In the genomic region with DNA sequence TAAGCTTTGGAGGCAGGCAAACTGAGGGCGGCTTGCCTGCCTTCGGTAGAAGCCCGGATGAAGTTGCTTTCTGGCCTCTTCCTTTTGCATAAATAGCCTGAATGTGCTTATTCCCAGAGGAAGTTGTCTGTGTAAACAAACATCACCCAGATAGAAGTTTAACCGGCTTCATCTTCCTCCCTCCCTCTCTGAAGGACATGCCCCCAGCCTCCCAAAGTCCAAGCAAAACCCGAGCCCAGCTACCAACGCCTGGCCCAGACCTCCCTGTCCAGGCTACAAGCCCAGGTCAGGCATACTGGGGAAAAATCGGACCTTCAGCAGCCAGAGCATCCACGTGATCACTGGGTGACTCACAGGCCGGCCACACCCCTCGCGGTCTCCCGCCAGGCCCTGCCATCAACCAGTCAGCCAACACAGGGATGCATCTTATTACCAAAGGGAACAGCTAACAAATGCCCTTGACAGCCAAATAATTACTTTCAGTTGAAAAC, we compare ENCODE assay signal across 8 mouse cellular contexts. TPM values are rescaled to one million over a fixed set of nuclear protein-coding genes. Genes with fewer than 3 reads are reported as not detected.
DNase-seq lines count a peak whose midpoint lies in the region; ATAC-seq and TF ChIP-seq lines count a peak whose summit lies in the region.

No protein-coding gene starts in this region.

- peaks cover 16% of the 10 kb centered on the region for H3K79me2 ChIP-seq in liver, adult 2 months (ENCODE audit: control insufficient read depth, insufficient read depth, low read length)

- H3K27ac ChIP-seq in embryonic facial prominence, embryonic 15.5 days (replicated peaks) = peak overlapping the region; percentile 88
- peak overlapping the region; percentile 92 for H3K27ac ChIP-seq in kidney, embryonic 15.5 days
- H3K27ac ChIP-seq in liver, adult 2 months (replicated peaks; ENCODE audit: insufficient read depth, low read depth, low read length) = peak overlapping the region; percentile 87

- peak overlapping the region; percentile 38 for H3K4me3 ChIP-seq in embryonic facial prominence, embryonic 15.5 days (replicated peaks)
- H3K4me3 ChIP-seq in kidney, embryonic 15.5 days (replicated peaks) = peak overlapping the region; percentile 35
- H3K4me3 ChIP-seq in liver, adult 2 months (ENCODE audit: insufficient read depth, low read depth, low read length) = peak overlapping the region; percentile 0

- peaks cover 45% of the 10 kb centered on the region for H3K4me1 ChIP-seq in embryonic facial prominence, embryonic 15.5 days
- peaks cover 42% of the 10 kb centered on the region for H3K4me1 ChIP-seq in kidney, embryonic 15.5 days
- peaks cover 10% of the 10 kb centered on the region; the same call in 1 of the 2 replicates for H3K4me1 ChIP-seq in liver, adult 2 months (ENCODE audit: control insufficient read depth, insufficient read depth, low read length)

- H3K9me3 ChIP-seq in embryonic facial prominence, embryonic 15.5 days (replicated peaks) = no peaks in the 10 kb centered on the region
- H3K9me3 ChIP-seq in kidney, embryonic 15.5 days (replicated peaks) = no peaks in the 10 kb centered on the region

- no peak for ATAC-seq in embryonic facial prominence, embryonic 15.5 days (ENCODE audit: insufficient number of reproducible peaks, low FRiP score, low TSS enrichment, low read depth)
- peak; percentile 34 for ATAC-seq in kidney, embryonic 15.5 days (replicated peaks; ENCODE audit: low FRiP score)

- TF ChIP-seq POLR2A in liver, adult 2 months (IDR thresholded peaks at IDR 0.05; ENCODE audit: extremely low read depth, insufficient read depth, low read length) = peak; percentile 10; the same call in 1 of the 2 replicates

- peak; percentile 41 for DNase-seq in cerebellum, adult 11-12 months
- no peak for DNase-seq in cerebellum, adult 8-10 months
- peak; percentile 95 for DNase-seq in heart, adult 9 months (ENCODE audit: low spot score in 2 of 2)
- DNase-seq in liver, adult 2 months (ENCODE audit: extremely low read depth, low read depth, low spot score) = peak; percentile 99
- peak; percentile 88 to 89 for DNase-seq in monocyte, adult 2 months (ENCODE audit: low read depth in 1 of 2, low spot score in 2 of 2)
- peak; percentile 85 to 89 for DNase-seq in spleen, postnatal 36 days (ENCODE audit: low spot score in 2 of 2)

- H3K27me3 ChIP-seq in embryonic facial prominence, embryonic 15.5 days = no peaks in the 10 kb centered on the region
- H3K27me3 ChIP-seq in kidney, embryonic 15.5 days = no peaks in the 10 kb centered on the region
- no peaks in the 10 kb centered on the region for H3K27me3 ChIP-seq in liver, adult 2 months (ENCODE audit: control insufficient read depth, insufficient read depth, low read length)

- H3K4me2 ChIP-seq in embryonic facial prominence, embryonic 15.5 days (replicated peaks) = peak overlapping the region; percentile 56
- H3K4me2 ChIP-seq in kidney, embryonic 15.5 days = peak overlapping the region; percentile 59

- peak overlapping the region; percentile 21; the same call in 1 of the 2 replicates for H3K9ac ChIP-seq in embryonic facial prominence, embryonic 15.5 days
- H3K9ac ChIP-seq in kidney, embryonic 15.5 days = peak overlapping the region; percentile 35; the same call in 1 of the 2 replicates
- H3K9ac ChIP-seq in liver, adult 2 months (ENCODE audit: low read depth, low read length) = peak overlapping the region; percentile 0; the same call in 1 of the 2 replicates

- TF ChIP-seq CTCF in liver, adult 2 months (IDR thresholded peaks at IDR 0.05; ENCODE audit: low read depth, low read length) = no peak

- WGBS in embryonic facial prominence, embryonic 15.5 days = under 1% methylated on average over 12 of the region's 12 CpGs
- under 1% methylated on average over 12 of the region's 12 CpGs for WGBS in kidney, embryonic 15.5 days
- WGBS in liver, adult 2 months = under 1% methylated on average over 12 of the region's 12 CpGs

- no peaks in the 10 kb centered on the region for H3K36me3 ChIP-seq in embryonic facial prominence, embryonic 15.5 days
- H3K36me3 ChIP-seq in kidney, embryonic 15.5 days = peaks cover 15% of the 10 kb centered on the region; the same call in 1 of the 2 replicates
- peaks cover 11% of the 10 kb centered on the region for H3K36me3 ChIP-seq in liver, adult 2 months (ENCODE audit: control insufficient read depth, insufficient read depth, low read length)

RNA-seq across cellular contexts. Expression of gene Zfp36l2, which starts 4.4 kb away (rescaled TPM):
- 22.8 and 23.1 TPM in 2 replicates for polyA plus RNA-seq in embryonic facial prominence, embryonic 15.5 days (2015; fragmentation: Nextera tagmentation; extraction: Ambion mirVana)
- polyA plus RNA-seq in kidney, embryonic 15.5 days (2015; fragmentation: Nextera tagmentation; extraction: Ambion mirVana) = 13.7 and 14.7 TPM in 2 replicates
- total RNA-seq in liver, adult 2 months (2014; rRNA removed) = 18.7 and 22.3 TPM in 2 replicates
- polyA plus RNA-seq in liver, adult 2 months (2012; rRNA removed) = 17.3 and 26.5 TPM in 2 replicates
